ENCODE assay signal across 8 mouse cellular contexts in the genomic region with DNA sequence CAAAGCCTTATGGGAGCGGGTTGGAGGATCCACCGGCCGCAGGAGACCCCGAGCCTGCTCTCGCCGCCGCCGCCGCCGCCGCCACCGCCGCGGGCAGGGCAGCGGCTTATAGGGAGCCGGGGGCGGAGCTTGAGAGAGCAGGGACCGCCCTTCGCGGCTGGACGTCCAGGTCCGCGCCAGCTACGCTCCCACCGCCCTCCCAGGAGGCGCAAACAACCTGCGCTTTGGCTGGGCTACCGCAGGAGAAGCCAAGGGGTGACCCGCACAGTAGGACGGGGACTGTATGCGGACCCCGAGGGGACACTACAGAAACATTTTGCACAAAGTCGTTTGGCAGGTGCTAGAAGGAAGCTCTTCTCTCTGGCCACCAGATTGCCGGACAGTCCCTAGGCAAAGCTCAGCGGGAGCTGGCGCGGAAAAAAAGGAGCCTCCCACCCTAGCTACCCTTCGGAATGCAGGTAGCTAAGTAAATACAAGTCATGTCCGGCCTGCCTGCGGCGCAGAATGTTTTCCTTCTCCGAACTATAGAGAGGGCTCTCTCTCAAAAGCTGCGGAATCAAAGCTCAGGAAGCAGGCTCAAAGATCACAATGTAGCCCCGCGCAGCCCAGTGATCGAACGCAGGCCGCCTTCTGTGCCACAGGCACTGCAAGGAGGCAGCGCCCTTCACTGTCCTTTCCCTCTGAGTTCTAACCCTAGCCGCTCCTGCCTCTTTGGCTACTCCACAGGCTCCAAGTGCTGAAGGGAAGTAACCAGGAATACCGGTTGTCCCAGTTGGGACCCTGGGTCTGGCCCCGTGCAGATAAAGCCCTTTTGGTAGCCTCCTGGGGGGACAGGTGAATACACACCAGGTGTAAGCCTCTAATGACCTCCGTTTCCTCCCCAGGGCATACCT. TPM values are rescaled to one million over a fixed set of nuclear protein-coding genes. Genes with fewer than 3 reads are reported as not detected.
DNase-seq lines count a peak whose midpoint lies in the region; ATAC-seq and TF ChIP-seq lines count a peak whose summit lies in the region.

No protein-coding gene starts in this region.

- peak overlapping the region; percentile 65 for H3K4me3 ChIP-seq in forebrain, embryonic 13.5 days
- H3K4me3 ChIP-seq in heart, postnatal 0 days (ENCODE audit: low read depth, low read length), result peak overlapping the region; percentile 76
- H3K4me3 ChIP-seq in lung, adult 2 months (replicated peaks; ENCODE audit: extremely low read depth, low read depth, low read length), result peak overlapping the region; percentile 92

- no peaks in the 10 kb centered on the region for H3K9me3 ChIP-seq in forebrain, embryonic 13.5 days (replicated peaks)
- H3K9me3 ChIP-seq in heart, postnatal 0 days (replicated peaks; ENCODE audit: control insufficient read depth, low read length), result no peaks in the 10 kb centered on the region

- no peak overlapping the region for H3K27ac ChIP-seq in forebrain, embryonic 13.5 days
- H3K27ac ChIP-seq in heart, postnatal 0 days (ENCODE audit: low read depth), result peak overlapping the region; percentile 3; the same call in 1 of the 2 replicates

- peak; percentile 99 for ATAC-seq in forebrain, embryonic 13.5 days
- peak; percentile 98 for ATAC-seq in heart, postnatal 0 days (ENCODE audit: insufficient read depth, low read depth)

- WGBS in forebrain, embryonic 13.5 days, result under 1% methylated on average over 53 of the region's 53 CpGs
- under 1% methylated on average over 53 of the region's 53 CpGs for WGBS in heart, postnatal 0 days
- WGBS in large intestine, adult 2 months, result 1% methylated on average over 53 of the region's 53 CpGs
- WGBS in lung, adult 2 months, result under 1% methylated on average over 53 of the region's 53 CpGs

- H3K4me2 ChIP-seq in forebrain, embryonic 13.5 days, result peak overlapping the region; percentile 90
- peak overlapping the region; percentile 93 for H3K4me2 ChIP-seq in heart, postnatal 0 days (ENCODE audit: low read depth, low read length)

- H3K9ac ChIP-seq in forebrain, embryonic 13.5 days, result peak overlapping the region; percentile 66
- peak overlapping the region; percentile 59 for H3K9ac ChIP-seq in heart, postnatal 0 days (replicated peaks; ENCODE audit: low read depth, low read length)

- no peak for TF ChIP-seq CTCF in heart, postnatal 0 days (IDR thresholded peaks at IDR 0.05; ENCODE audit: low read depth)
- TF ChIP-seq CTCF in lung, adult 2 months (IDR thresholded peaks at IDR 0.05; ENCODE audit: insufficient read depth, low read length), result no peak

- H3K4me1 ChIP-seq in forebrain, embryonic 13.5 days, result peaks cover 5% of the 10 kb centered on the region; the same call in 1 of the 2 replicates
- no peaks in the 10 kb centered on the region for H3K4me1 ChIP-seq in heart, postnatal 0 days (ENCODE audit: control insufficient read depth, insufficient read depth)
- peaks cover 4% of the 10 kb centered on the region; the same call in 1 of the 2 replicates for H3K4me1 ChIP-seq in lung, adult 2 months (ENCODE audit: control insufficient read depth, insufficient read depth, low read length)

- H3K27me3 ChIP-seq in forebrain, embryonic 13.5 days, result peaks cover 22% of the 10 kb centered on the region
- 0 out of 2 replicates have a peak, but pooled peaks cover 5% of the 10 kb centered on the region for H3K27me3 ChIP-seq in heart, postnatal 0 days (ENCODE audit: control insufficient read depth, insufficient read depth, low read length)

- H3K36me3 ChIP-seq in forebrain, embryonic 13.5 days (ENCODE audit: poor library complexity, severe bottlenecking), result no peaks in the 10 kb centered on the region
- H3K36me3 ChIP-seq in heart, postnatal 0 days (replicated peaks; ENCODE audit: control insufficient read depth, insufficient read depth, low read length), result no peaks in the 10 kb centered on the region

- peak; percentile 65 for DNase-seq in MEL-GATA-1-ER (ENCODE audit: extremely low read depth, low read depth)
- DNase-seq in cerebellum, adult 11 months, result peak; percentile 19
- DNase-seq in heart, postnatal 0 days (ENCODE audit: low spot score), result peak; percentile 79
- DNase-seq in large intestine, adult 2 months (ENCODE audit: low read depth, low spot score), result peak; percentile 57
- peak; percentile 67 for DNase-seq in lung, adult 2 months
- DNase-seq in ovary, adult 18-20 months (ENCODE audit: low spot score), result peak; percentile 74
- DNase-seq in urinary bladder, adult 2 months (ENCODE audit: low spot score), result peak; percentile 70

- TF ChIP-seq EP300 in heart, postnatal 0 days (IDR thresholded peaks at IDR 0.05; ENCODE audit: low read depth), result no peak

- TF ChIP-seq POLR2A in lung, adult 2 months (IDR thresholded peaks at IDR 0.05; ENCODE audit: borderline replicate concordance, extremely low read depth, low read depth, low read length), result peak; percentile 33; the same call in 1 of the 2 replicates

RNA-seq across cellular contexts. Expression of gene Slc40a1, which starts 0.6 kb away (rescaled TPM):
- polyA plus RNA-seq in forebrain, embryonic 13.5 days (2015; fragmentation: Nextera tagmentation; extraction: Ambion mirVana), result 17.8 and 22.1 TPM in 2 replicates
- 7.1 and 9.5 TPM in 2 replicates for total RNA-seq in heart, postnatal 0 days (2014; rRNA removed; ENCODE audit: low replicate concordance)
- 16.9 and 19.1 TPM in 2 replicates for polyA plus RNA-seq in heart, postnatal 0 days (2015; fragmentation: Nextera tagmentation; extraction: Ambion mirVana)
- 4.3 and 17.9 TPM in 2 replicates for polyA plus RNA-seq in large intestine, adult 2 months (2012; rRNA removed)
- 2.1 and 6.4 TPM in 2 replicates for polyA plus RNA-seq in lung, adult 2 months (2012; rRNA removed)
- 12.7 and 12.8 TPM in 2 replicates for polyA plus RNA-seq in urinary bladder, adult 2 months (2012; rRNA removed)

RNA-seq across cellular contexts. Expression of gene Gm5269, which starts 35.7 kb away (rescaled TPM):
- polyA plus RNA-seq in forebrain, embryonic 13.5 days (2015; fragmentation: Nextera tagmentation; extraction: Ambion mirVana), result not detected in 2 replicates
- total RNA-seq in heart, postnatal 0 days (2014; rRNA removed; ENCODE audit: low replicate concordance), result not detected in 2 replicates
- not detected in 2 replicates for polyA plus RNA-seq in heart, postnatal 0 days (2015; fragmentation: Nextera tagmentation; extraction: Ambion mirVana)
- polyA plus RNA-seq in large intestine, adult 2 months (2012; rRNA removed), result not detected in 2 replicates
- polyA plus RNA-seq in lung, adult 2 months (2012; rRNA removed), result not detected in 2 replicates
- polyA plus RNA-seq in urinary bladder, adult 2 months (2012; rRNA removed), result not detected in 2 replicates

Comparison
In these comparisons a context has a peak if more than half of its experiments do, and no peak if none do; other contexts are left out.
1. DNase-seq: peak in every context shown above with its lines; median percentile 79 in heart, postnatal 0 days; 74 in ovary, adult 18-20 months; 70 in urinary bladder, adult 2 months; 67 in lung, adult 2 months; 65 in MEL-GATA-1-ER; 57 in large intestine, adult 2 months; 19 in cerebellum, adult 11 months.